Comparison of ENCODE assay signal across 9 mouse cellular contexts in genomic region chr5:148608178-148608577, GRCm38 (mm10). TPM values are rescaled to one million over a fixed set of nuclear protein-coding genes. Genes with fewer than 3 reads are reported as not detected.
DNase-seq lines count a peak whose midpoint lies in the region; ATAC-seq and TF ChIP-seq lines count a peak whose summit lies in the region.
"Had no signal": no experiment of that assay in that cellular context is flagged by ENCODE, and none has a peak within 500 bp of the region (broad histone marks: within the 10 kb centered on the region; RNA-seq: fewer than 3 reads in every experiment).

No protein-coding gene starts in this region.

- no peak overlapping the region for H3K27ac ChIP-seq in liver, adult 2 months (replicated peaks; ENCODE audit: insufficient read depth, low read depth, low read length)
- no peak overlapping the region for H3K27ac ChIP-seq in liver, embryonic 12.5 days
- H3K27ac ChIP-seq in intestine, embryonic 14.5 days (ENCODE audit: low read depth), result peak overlapping the region; percentile 35
- H3K27ac ChIP-seq in lung, postnatal 0 days (ENCODE audit: low read length), result no peak overlapping the region
- no peak overlapping the region for H3K27ac ChIP-seq in left cerebral cortex, adult 2 months
- H3K27ac ChIP-seq: macrophage had no signal

- peak; percentile 25 for DNase-seq in liver, adult 2 months (ENCODE audit: extremely low read depth, low read depth, low spot score)
- peak; percentile 79 for DNase-seq in fibroblast of lung, adult 2 months (ENCODE audit: low read depth)
- peak; percentile 63 for DNase-seq in intestine, embryonic 14.5 days (ENCODE audit: low spot score)
- DNase-seq in lung, postnatal 0 days (ENCODE audit: low spot score), result peak; percentile 96
- no peak for DNase-seq in left cerebral cortex, adult 2 months (ENCODE audit: extremely low spot score in 1 of 2, low spot score in 2 of 2)
- no peak for DNase-seq in right cerebral cortex, postnatal 4 days
- DNase-seq in spleen, postnatal 36 days (ENCODE audit: low spot score in 2 of 2), result no peak

- TF ChIP-seq EP300 in lung, postnatal 0 days (IDR thresholded peaks at IDR 0.05), result peak; percentile 63; the same call in 1 of the 2 replicates

- TF ChIP-seq CTCF in liver, adult 2 months (IDR thresholded peaks at IDR 0.05; ENCODE audit: low read depth, low read length), result no peak
- no peak for TF ChIP-seq CTCF in lung, postnatal 0 days (IDR thresholded peaks at IDR 0.05)
- TF ChIP-seq CTCF in left cerebral cortex, adult 2 months (IDR thresholded peaks at IDR 0.05), result no peak

- TF ChIP-seq POLR2A in liver, adult 2 months (IDR thresholded peaks at IDR 0.05; ENCODE audit: extremely low read depth, insufficient read depth, low read length), result no peak

- no peak overlapping the region for H3K9ac ChIP-seq in liver, adult 2 months (ENCODE audit: low read depth, low read length)
- H3K9ac ChIP-seq in liver, embryonic 12.5 days, result no peak overlapping the region
- no peak overlapping the region for H3K9ac ChIP-seq in intestine, embryonic 14.5 days (ENCODE audit: low read length)
- H3K9ac ChIP-seq in lung, postnatal 0 days (replicated peaks; ENCODE audit: low read depth), result no peak overlapping the region

- no peak overlapping the region for H3K4me3 ChIP-seq in liver, adult 2 months (ENCODE audit: insufficient read depth, low read depth, low read length)
- H3K4me3 ChIP-seq in liver, embryonic 12.5 days, result no peak overlapping the region
- H3K4me3 ChIP-seq in intestine, embryonic 14.5 days (ENCODE audit: low read depth, low read length), result no peak overlapping the region
- H3K4me3 ChIP-seq in lung, postnatal 0 days (ENCODE audit: low read depth, low read length), result no peak overlapping the region
- H3K4me3 ChIP-seq in left cerebral cortex, adult 2 months, result no peak overlapping the region

- no peak for ATAC-seq in liver, embryonic 12.5 days
- peak; percentile 80 for ATAC-seq in intestine, embryonic 14.5 days (replicated peaks; ENCODE audit: low FRiP score, low TSS enrichment, low read depth)
- ATAC-seq in lung, postnatal 0 days, result peak; percentile 97

- no peaks in the 10 kb centered on the region for H3K79me2 ChIP-seq in liver, adult 2 months (ENCODE audit: control insufficient read depth, insufficient read depth, low read length)

- H3K27me3 ChIP-seq in liver, adult 2 months (ENCODE audit: control insufficient read depth, insufficient read depth, low read length), result no peaks in the 10 kb centered on the region
- H3K27me3 ChIP-seq in liver, embryonic 12.5 days (replicated peaks), result no peaks in the 10 kb centered on the region
- H3K27me3 ChIP-seq in intestine, embryonic 14.5 days (replicated peaks; ENCODE audit: control insufficient read depth, insufficient read depth, low read length), result no peaks in the 10 kb centered on the region
- H3K27me3 ChIP-seq in lung, postnatal 0 days (replicated peaks; ENCODE audit: insufficient read depth, low read length), result no peaks in the 10 kb centered on the region

- no peaks in the 10 kb centered on the region for H3K36me3 ChIP-seq in liver, adult 2 months (ENCODE audit: control insufficient read depth, insufficient read depth, low read length)
- no peaks in the 10 kb centered on the region for H3K36me3 ChIP-seq in liver, embryonic 12.5 days
- no peaks in the 10 kb centered on the region for H3K36me3 ChIP-seq in intestine, embryonic 14.5 days (ENCODE audit: control insufficient read depth, insufficient read depth, low read length)
- no peaks in the 10 kb centered on the region for H3K36me3 ChIP-seq in lung, postnatal 0 days (ENCODE audit: insufficient read depth, low read length)

- no peak overlapping the region for H3K4me2 ChIP-seq in liver, embryonic 12.5 days
- no peak overlapping the region for H3K4me2 ChIP-seq in intestine, embryonic 14.5 days (ENCODE audit: low read length)
- H3K4me2 ChIP-seq in lung, postnatal 0 days (replicated peaks; ENCODE audit: low read depth, low read length), result no peak overlapping the region

- WGBS in liver, adult 2 months, result 53% methylated on average over 9 of the region's 9 CpGs
- WGBS in liver, embryonic 12.5 days (ENCODE audit: insufficient replicate concordance), result 62% methylated on average over 9 of the region's 9 CpGs
- WGBS in intestine, embryonic 14.5 days, result 24% methylated on average over 9 of the region's 9 CpGs
- 24% methylated on average over 9 of the region's 9 CpGs for WGBS in lung, postnatal 0 days

- H3K4me1 ChIP-seq in liver, adult 2 months (ENCODE audit: control insufficient read depth, insufficient read depth, low read length), result no peaks in the 10 kb centered on the region
- H3K4me1 ChIP-seq in liver, embryonic 12.5 days, result no peaks in the 10 kb centered on the region
- H3K4me1 ChIP-seq in intestine, embryonic 14.5 days (replicated peaks; ENCODE audit: control insufficient read depth, insufficient read depth, low read length), result peaks cover 8% of the 10 kb centered on the region
- no peaks in the 10 kb centered on the region for H3K4me1 ChIP-seq in lung, postnatal 0 days (ENCODE audit: insufficient read depth, low read depth, low read length)

- intact Hi-C loops in left cerebral cortex, adult 2 months (cut with DNase I), result no loop called here

- H3K9me3 ChIP-seq in liver, embryonic 12.5 days (replicated peaks), result no peaks in the 10 kb centered on the region
- no peaks in the 10 kb centered on the region for H3K9me3 ChIP-seq in intestine, embryonic 14.5 days (ENCODE audit: control insufficient read depth, low read length)
- no peaks in the 10 kb centered on the region for H3K9me3 ChIP-seq in lung, postnatal 0 days (ENCODE audit: low read length)

RNA-seq across cellular contexts. Expression of gene Ubl3, which starts 55.6 kb away (rescaled TPM):
- total RNA-seq in liver, adult 2 months (2014; rRNA removed), result 58.0 and 61.8 TPM in 2 replicates
- 32.4 and 38.4 TPM in 2 replicates for polyA plus RNA-seq in liver, adult 2 months (2012; rRNA removed)
- 34.0 and 36.3 TPM in 2 replicates for polyA plus RNA-seq in liver, embryonic 12.5 days (2016; fragmentation: Nextera tagmentation; extraction: Ambion mirVana)
- 69.3 and 75.4 TPM in 2 replicates for polyA plus RNA-seq in intestine, embryonic 14.5 days (2014; fragmentation: Nextera tagmentation; extraction: Ambion mirVana)
- 161 and 165 TPM in 2 replicates for polyA plus RNA-seq in lung, postnatal 0 days (2015; fragmentation: Nextera tagmentation; extraction: Ambion mirVana)
- total RNA-seq in left cerebral cortex, adult 2 months (2021), result 100 to 1,000 TPM; 234 to 252 TPM

Comparison
In these comparisons a context has a peak if more than half of its experiments do, and no peak if none do; other contexts are left out.
1. DNase-seq: peak in liver, adult 2 months (single experiment), fibroblast of lung, adult 2 months (single experiment), intestine, embryonic 14.5 days (single experiment) and lung, postnatal 0 days (single experiment); none in left cerebral cortex, adult 2 months (0 of 2), right cerebral cortex, postnatal 4 days (single experiment) and spleen, postnatal 36 days (0 of 2).